Mouse (Mus musculus): ENCODE data around the gene Scfd2.

DNA sequence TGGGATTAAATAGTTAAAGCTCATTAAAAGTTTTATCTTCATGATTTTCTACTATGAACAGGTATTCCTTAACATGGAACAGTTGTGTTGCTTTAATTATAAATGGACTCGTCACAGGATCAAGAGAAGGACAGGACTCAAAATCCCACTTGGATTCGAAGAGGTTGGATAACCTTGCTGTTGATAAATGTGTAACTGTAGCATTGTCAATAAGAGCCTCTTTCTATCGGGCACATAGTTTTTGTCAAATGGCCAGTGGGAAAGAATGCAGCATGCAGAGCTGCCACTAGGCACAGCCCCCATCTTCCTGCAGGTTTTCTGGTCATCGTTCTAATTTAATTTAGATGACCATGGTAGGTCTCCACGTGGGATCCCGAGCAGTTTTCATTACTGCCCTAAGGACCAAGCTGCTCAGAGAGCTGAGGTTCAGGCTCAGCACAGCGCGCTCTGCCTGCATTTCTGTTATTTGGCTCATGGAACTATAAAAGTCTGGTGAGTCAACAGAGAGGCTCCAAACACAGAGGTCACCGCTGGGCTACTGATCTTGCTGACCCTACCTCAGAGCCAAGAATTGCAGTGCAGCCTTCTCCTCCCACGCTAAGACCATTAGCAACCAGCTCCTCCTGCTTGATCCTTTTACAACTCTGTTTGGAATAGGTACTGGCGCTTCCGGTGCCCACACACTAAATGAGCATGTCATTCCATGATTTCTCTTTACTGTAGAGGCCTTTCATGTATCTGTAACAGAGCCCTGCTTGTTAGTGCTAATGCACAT, 215.9 kb downstream of the Scfd2 start:
- TF ChIP-seq CTCF (IDR thresholded peaks at IDR 0.05; ENCODE audit: insufficient read depth, low read length) (no peak), POLR2A (IDR thresholded peaks at IDR 0.05; ENCODE audit: borderline replicate concordance, extremely low read depth, low read depth, low read length) (no peak)
